In the genomic region with DNA sequence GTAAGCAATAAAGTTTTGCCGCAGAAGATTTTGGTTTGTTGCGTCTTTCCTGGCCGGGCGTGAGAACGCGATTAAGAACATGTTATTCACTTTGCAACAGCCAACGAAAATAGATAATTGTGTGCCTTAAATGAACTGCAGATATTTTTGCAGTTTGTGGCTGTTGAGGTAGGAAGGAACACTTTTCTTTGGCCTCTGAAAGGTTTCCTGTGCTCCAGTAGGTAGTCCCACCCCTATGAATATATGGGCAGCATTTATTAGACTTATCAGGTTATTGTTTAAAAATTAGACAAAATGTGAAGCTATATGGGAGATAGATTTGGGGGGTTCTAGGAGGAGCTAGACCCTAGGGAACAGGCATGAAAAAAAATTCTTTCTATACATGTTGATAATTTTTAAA, we compare ENCODE assay signal across 8 mouse cellular contexts.
A peak's percentile ranks its signal among the peaks of the same experiment; 100 is the strongest.
DNase-seq lines count a peak whose midpoint lies in the region; ATAC-seq and TF ChIP-seq lines count a peak whose summit lies in the region.

No protein-coding gene starts in this region.

- H3K9ac ChIP-seq in kidney, postnatal 0 days (ENCODE audit: low read depth, low read length) = 0 out of 2 replicates have a peak overlapping the region, but pooled peaks have one; percentile 13
- H3K9ac ChIP-seq in intestine, embryonic 14.5 days (ENCODE audit: low read length) = 0 out of 2 replicates have a peak overlapping the region, but pooled peaks have one; percentile 27

- no peaks in the 10 kb centered on the region for H3K4me1 ChIP-seq in kidney, postnatal 0 days (replicated peaks; ENCODE audit: insufficient read depth, low read length)
- H3K4me1 ChIP-seq in embryonic facial prominence, embryonic 10.5 days = no peaks in the 10 kb centered on the region
- H3K4me1 ChIP-seq in intestine, embryonic 14.5 days (replicated peaks; ENCODE audit: control insufficient read depth, insufficient read depth, low read length) = no peaks in the 10 kb centered on the region

- WGBS in kidney, postnatal 0 days = 40% methylated on average over 7 of the region's 7 CpGs
- 23% methylated on average over 7 of the region's 7 CpGs for WGBS in embryonic facial prominence, embryonic 10.5 days
- WGBS in intestine, embryonic 14.5 days = 17% methylated on average over 7 of the region's 7 CpGs

- H3K9me3 ChIP-seq in kidney, postnatal 0 days (replicated peaks; ENCODE audit: low read length) = no peaks in the 10 kb centered on the region
- H3K9me3 ChIP-seq in embryonic facial prominence, embryonic 10.5 days = no peaks in the 10 kb centered on the region
- H3K9me3 ChIP-seq in intestine, embryonic 14.5 days (ENCODE audit: control insufficient read depth, low read length) = no peaks in the 10 kb centered on the region

- ATAC-seq in kidney, postnatal 0 days (replicated peaks; ENCODE audit: low FRiP score, low read depth) = no peak
- ATAC-seq in intestine, embryonic 14.5 days (replicated peaks; ENCODE audit: low FRiP score, low TSS enrichment, low read depth) = no peak

- no peak overlapping the region for H3K27ac ChIP-seq in kidney, postnatal 0 days
- H3K27ac ChIP-seq in embryonic facial prominence, embryonic 10.5 days (replicated peaks) = peak overlapping the region; percentile 70
- H3K27ac ChIP-seq in intestine, embryonic 14.5 days (ENCODE audit: low read depth) = no peak overlapping the region

- no peak for DNase-seq in kidney, postnatal 0 days (ENCODE audit: low spot score)
- no peak for DNase-seq in kidney, adult 8-10 months
- no peak for DNase-seq in embryonic facial prominence, embryonic 10.5 days (ENCODE audit: low spot score)
- no peak for DNase-seq in intestine, embryonic 14.5 days (ENCODE audit: low spot score)
- peak; percentile 45 for DNase-seq in naive thymus-derived CD4-positive, alpha-beta T cell, adult 2 months (ENCODE audit: low read depth)
- DNase-seq in urinary bladder, adult 2 months (ENCODE audit: low spot score) = no peak
- DNase-seq in gastrocnemius, postnatal 36 days = no peak
- no peak for DNase-seq in frontal cortex, postnatal 14 days (ENCODE audit: low spot score in 2 of 2)

- H3K27me3 ChIP-seq in kidney, postnatal 0 days (ENCODE audit: insufficient read depth, low read length) = no peaks in the 10 kb centered on the region
- H3K27me3 ChIP-seq in embryonic facial prominence, embryonic 10.5 days (replicated peaks; ENCODE audit: low read depth, poor library complexity, severe bottlenecking) = no peaks in the 10 kb centered on the region
- no peaks in the 10 kb centered on the region for H3K27me3 ChIP-seq in intestine, embryonic 14.5 days (replicated peaks; ENCODE audit: control insufficient read depth, insufficient read depth, low read length)

- peak overlapping the region; percentile 32 for H3K4me3 ChIP-seq in kidney, postnatal 0 days (replicated peaks; ENCODE audit: low read depth, low read length)
- H3K4me3 ChIP-seq in embryonic facial prominence, embryonic 10.5 days = peak overlapping the region; percentile 52
- peak overlapping the region; percentile 33 for H3K4me3 ChIP-seq in intestine, embryonic 14.5 days (ENCODE audit: low read depth, low read length)

- intact Hi-C loops in gastrocnemius, postnatal 36 days (cut with DNase I) = loop anchor here (10.0 kb wide), 1 partner anchor 1532 kb away; no protein-coding TSS in a partner anchor

- H3K36me3 ChIP-seq in kidney, postnatal 0 days (ENCODE audit: insufficient read depth, low read length) = no peaks in the 10 kb centered on the region
- no peaks in the 10 kb centered on the region for H3K36me3 ChIP-seq in embryonic facial prominence, embryonic 10.5 days (replicated peaks)
- no peaks in the 10 kb centered on the region for H3K36me3 ChIP-seq in intestine, embryonic 14.5 days (ENCODE audit: control insufficient read depth, insufficient read depth, low read length)

- H3K4me2 ChIP-seq in kidney, postnatal 0 days (ENCODE audit: low read length) = peak overlapping the region; percentile 51
- peak overlapping the region; percentile 50 for H3K4me2 ChIP-seq in intestine, embryonic 14.5 days (ENCODE audit: low read length)

- TF ChIP-seq CTCF in kidney, postnatal 0 days (IDR thresholded peaks at IDR 0.05; ENCODE audit: low read depth) = no peak
